Mouse (Mus musculus) embryonic facial prominence, embryonic 15.5 days (tissue): ENCODE results near the gene Srsf12. TPM values are rescaled to one million over a fixed set of nuclear protein-coding genes. Genes with fewer than 3 reads are reported as not detected.

Experiments
- ATAC-seq: fragments of 200-750 bp; cut with Nextera tagmentation; 2 replicates; pipeline ENCODE4 v1.8.0; 2017; ENCODE audit warnings: low read depth, moderate TSS enrichment; ENCODE audit not compliant: insufficient number of reproducible peaks, low FRiP score, low TSS enrichment
- H3K27ac ChIP-seq: fragments of 300-500 bp; sonication (generic); replicated peaks from 2 replicates; pipeline ENCODE4 v1.5.1; 2015; ENCODE audit warnings: mild to moderate bottlenecking, inconsistent platforms
- H3K27me3 ChIP-seq: fragments of 300-500 bp; sonication (generic); 2 replicates; pipeline ENCODE4 v1.6.1; 2015; ENCODE audit warnings: inconsistent platforms
- H3K36me3 ChIP-seq: fragments of 300-500 bp; sonication (generic); 2 replicates; pipeline ENCODE4 v1.6.1; 2015; ENCODE audit warnings: mild to moderate bottlenecking, inconsistent platforms
- H3K4me1 ChIP-seq: fragments of 300-500 bp; sonication (generic); 2 replicates; pipeline ENCODE4 v1.6.1; 2015; ENCODE audit warnings: inconsistent platforms
- H3K4me2 ChIP-seq: fragments of 300-500 bp; sonication (generic); replicated peaks from 2 replicates; pipeline ENCODE4 v1.6.1; 2015; ENCODE audit warnings: mild to moderate bottlenecking, inconsistent platforms
- H3K4me3 ChIP-seq: fragments of 300-500 bp; sonication (generic); replicated peaks from 2 replicates; pipeline ENCODE4 v1.5.1; 2015; ENCODE audit warnings: mild to moderate bottlenecking, inconsistent platforms
- H3K9ac ChIP-seq: fragments of 300-500 bp; sonication (generic); 2 replicates; pipeline ENCODE4 v1.6.1; 2015; ENCODE audit warnings: inconsistent platforms
- H3K9me3 ChIP-seq: fragments of 300-500 bp; sonication (generic); replicated peaks from 2 replicates; pipeline ENCODE4 v1.6.1; 2016; ENCODE audit warnings: inconsistent platforms
- WGBS: fragments of 180-500 bp; shearing (Covaris S2); methylation state at CpG from one replicate; pipeline ENCODE4 v1.1.7; 2015; 5-methylcytosine and 5-hydroxymethylcytosine counted together
- polyA plus RNA-seq: library from polyadenylated mRNA; unstranded; fragments of >200 nt; fragmentation: Nextera tagmentation; extraction: Ambion mirVana; gene quantifications from 2 replicates; pipeline ENCODE4 v1.2.1, GENCODE M21; 2015

Srsf12 gene
- polyA plus RNA-seq, 1 experiment from 2014 or later: 15.3 TPM

DNA sequence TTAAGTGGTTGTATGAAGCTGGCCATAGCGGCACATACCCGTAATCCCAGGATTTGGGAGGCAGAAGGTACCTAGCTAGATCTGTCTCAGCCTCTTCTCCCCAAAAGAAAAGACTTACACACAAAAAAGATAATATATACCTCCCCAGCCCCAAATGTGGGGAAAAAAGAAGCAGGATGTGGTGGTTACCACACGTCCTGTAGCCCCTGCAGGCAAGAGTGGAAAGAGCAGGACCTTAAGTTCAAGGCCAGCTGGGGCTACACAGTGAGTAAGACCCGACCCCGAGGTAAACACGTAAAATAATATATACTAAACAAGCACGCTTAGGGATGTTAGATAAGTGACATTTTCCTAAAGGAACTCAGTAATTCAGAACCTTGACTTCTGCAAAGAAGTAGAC lies 18.4 kb downstream of the Srsf12 start:
- ATAC-seq: no peak
- Histone ChIP-seq H3K9me3 (no peaks in the 10 kb centered on the region), H3K4me2 (no peak overlapping the region), H3K4me3 (no peak overlapping the region), H3K36me3 (0 out of 2 replicates have a peak, but pooled peaks cover 5% of the 10 kb centered on the region), H3K27ac (no peak overlapping the region), H3K27me3 (no peaks in the 10 kb centered on the region), H3K9ac (no peak overlapping the region), H3K4me1 (peaks cover 8% of the 10 kb centered on the region)
- WGBS: 83% methylated on average over 7 of the region's 7 CpGs

DNA sequence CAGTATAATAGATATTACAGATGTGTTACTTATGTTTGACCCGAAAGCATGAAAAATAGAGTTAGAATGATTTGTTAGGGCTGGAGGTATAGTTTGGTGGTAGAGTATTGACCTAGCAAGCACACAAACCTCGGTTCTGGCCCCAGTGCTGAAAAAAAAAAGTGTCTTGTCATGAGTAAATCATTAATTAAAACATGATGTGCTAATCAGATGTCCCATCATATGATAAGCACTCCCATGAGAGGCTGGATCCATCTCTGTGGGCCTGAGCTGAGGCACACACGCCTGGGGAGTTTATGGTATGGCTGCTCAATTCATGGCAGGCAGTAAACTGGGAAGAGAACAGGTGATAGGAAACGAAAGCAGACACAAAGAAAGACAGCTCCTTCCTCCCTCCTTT lies 20.8 kb downstream of the Srsf12 start:
- 75% methylated on average over 4 of the region's 4 CpGs for WGBS
- H3K4me3 ChIP-seq: no peak overlapping the region
- H3K4me1 ChIP-seq: peaks cover under 1% of the 10 kb centered on the region; the same call in 1 of the 2 replicates
- no peak overlapping the region for H3K9ac ChIP-seq
- 0 out of 2 replicates have a peak, but pooled peaks cover 5% of the 10 kb centered on the region for H3K36me3 ChIP-seq
- no peaks in the 10 kb centered on the region for H3K27me3 ChIP-seq
- H3K9me3 ChIP-seq: no peaks in the 10 kb centered on the region
- no peak for ATAC-seq
- no peak overlapping the region for H3K27ac ChIP-seq
- H3K4me2 ChIP-seq: no peak overlapping the region

DNA sequence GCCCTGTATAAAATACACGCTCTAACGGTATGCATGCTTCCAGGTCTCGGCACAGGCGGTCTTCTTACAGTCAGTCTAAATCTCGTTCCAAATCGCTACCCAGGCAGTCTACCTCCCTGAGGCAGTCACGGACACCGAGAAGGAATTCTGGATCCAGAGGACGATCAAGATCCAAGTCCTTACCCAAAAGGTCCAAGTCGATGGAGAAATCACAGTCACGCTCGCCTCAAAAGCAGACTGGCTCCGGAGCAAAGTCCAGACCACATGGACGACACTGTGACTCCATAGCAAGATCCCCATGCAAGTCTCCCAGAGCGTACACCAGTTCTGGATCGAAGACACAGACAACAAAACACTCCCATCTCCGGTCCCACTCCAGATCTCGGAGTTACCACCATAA lies 22.1 kb downstream of the Srsf12 start:
- Histone ChIP-seq H3K4me3 (no peak overlapping the region), H3K27me3 (no peaks in the 10 kb centered on the region), H3K4me1 (no peaks in the 10 kb centered on the region), H3K9me3 (no peaks in the 10 kb centered on the region), H3K4me2 (no peak overlapping the region), H3K36me3 (0 out of 2 replicates have a peak, but pooled peaks cover 5% of the 10 kb centered on the region), H3K27ac (no peak overlapping the region), H3K9ac (no peak overlapping the region)
- 88% methylated on average over 18 of the region's 18 CpGs for WGBS
- ATAC-seq: no peak

DNA sequence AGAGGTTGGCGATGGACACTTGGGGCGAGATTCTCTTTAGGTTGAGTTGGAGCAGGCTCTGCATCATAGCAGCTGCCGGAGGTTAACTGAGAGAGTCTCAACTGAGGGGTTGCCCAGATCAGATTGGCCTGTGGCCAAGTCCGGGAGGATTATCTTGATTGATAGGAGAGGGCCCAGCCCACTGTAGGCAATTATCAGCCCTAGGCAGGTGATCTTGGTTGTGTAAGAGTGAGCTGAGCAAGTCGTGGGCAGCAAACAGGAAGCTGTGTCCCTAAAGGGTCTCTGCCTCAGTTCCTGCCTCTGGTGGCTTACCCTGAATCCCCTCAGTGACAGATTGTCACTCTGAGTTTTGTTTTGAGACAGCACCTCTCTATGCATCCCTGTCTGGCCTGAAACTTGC lies 33.7 kb downstream of the Srsf12 start:
- no peak for ATAC-seq
- no peaks in the 10 kb centered on the region for H3K27me3 ChIP-seq
- H3K9ac ChIP-seq: no peak overlapping the region
- H3K4me3 ChIP-seq: no peak overlapping the region
- H3K27ac ChIP-seq: 0 out of 2 replicates have a peak overlapping the region, but pooled peaks have one; percentile 11
- H3K4me2 ChIP-seq: no peak overlapping the region
- 44% methylated on average over 5 of the region's 5 CpGs for WGBS
- H3K9me3 ChIP-seq: no peaks in the 10 kb centered on the region
- H3K36me3 ChIP-seq: peaks cover 34% of the 10 kb centered on the region
- peaks cover 28% of the 10 kb centered on the region for H3K4me1 ChIP-seq

DNA sequence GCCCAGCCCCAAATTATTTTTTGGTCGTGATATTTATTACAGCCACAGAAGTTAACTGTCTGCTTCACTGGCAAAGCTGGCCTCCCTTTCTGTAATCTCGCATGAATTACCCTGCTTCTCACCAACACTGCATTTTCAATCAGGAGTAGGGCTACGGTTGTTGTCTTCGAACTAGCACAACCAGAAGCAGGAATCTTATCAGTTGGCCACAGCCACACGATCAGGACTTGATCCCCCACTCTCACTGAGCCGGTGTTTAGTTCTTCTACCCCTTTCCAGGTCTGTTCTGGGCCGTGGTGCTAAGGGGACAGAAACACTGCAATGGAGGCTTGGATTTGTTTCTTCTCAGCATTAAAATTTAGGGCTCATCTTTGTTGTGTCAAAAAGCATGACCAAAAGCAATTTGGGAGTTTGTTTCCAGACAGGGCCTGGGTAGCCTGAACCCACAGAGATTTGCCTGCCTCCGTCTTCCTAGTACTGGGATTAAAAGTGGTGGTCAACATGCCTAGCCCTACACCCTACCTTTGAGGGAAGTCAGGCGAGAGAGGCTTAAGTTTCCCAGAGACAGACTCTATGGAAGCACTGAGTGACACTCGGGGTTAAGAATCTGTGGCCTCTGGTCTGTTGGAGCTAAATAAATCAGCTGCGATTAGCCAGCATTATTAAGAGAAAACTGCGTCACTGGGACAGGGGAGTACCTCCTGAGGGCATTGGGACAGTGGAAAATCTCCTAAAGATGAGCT lies 34.4 kb downstream of the Srsf12 start:
- no peak overlapping the region for H3K27ac ChIP-seq
- H3K36me3 ChIP-seq: peaks cover 34% of the 10 kb centered on the region
- H3K27me3 ChIP-seq: no peaks in the 10 kb centered on the region
- H3K9ac ChIP-seq: no peak overlapping the region
- 75% methylated on average over 12 of the region's 12 CpGs for WGBS
- peaks cover 28% of the 10 kb centered on the region for H3K4me1 ChIP-seq
- no peak for ATAC-seq
- no peak overlapping the region for H3K4me3 ChIP-seq
- no peak overlapping the region for H3K4me2 ChIP-seq
- H3K9me3 ChIP-seq: no peaks in the 10 kb centered on the region

DNA sequence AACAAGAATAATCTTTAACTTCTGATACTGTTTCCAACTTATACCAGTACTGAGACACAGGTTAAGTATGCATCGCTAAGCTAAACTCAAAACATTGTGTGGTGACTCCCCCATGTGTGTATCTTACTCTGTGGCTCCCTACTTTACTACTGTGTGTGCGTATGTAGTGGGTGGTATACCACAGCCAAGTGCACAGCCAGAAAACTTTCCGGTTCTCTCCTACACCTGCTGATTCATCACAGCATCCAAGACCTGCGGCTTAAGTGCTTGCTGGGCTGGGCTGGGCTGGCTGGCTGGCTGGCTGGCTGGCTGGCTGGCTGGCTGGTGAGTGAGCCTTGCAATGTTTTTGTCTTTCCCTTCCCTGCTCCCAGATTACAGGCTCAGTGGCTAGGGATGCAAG lies 35.1 kb downstream of the Srsf12 start:
- Histone ChIP-seq H3K4me1 (peaks cover 28% of the 10 kb centered on the region), H3K36me3 (peaks cover 34% of the 10 kb centered on the region), H3K4me3 (no peak overlapping the region), H3K27ac (no peak overlapping the region), H3K9me3 (no peaks in the 10 kb centered on the region), H3K9ac (no peak overlapping the region), H3K27me3 (no peaks in the 10 kb centered on the region), H3K4me2 (no peak overlapping the region)
- WGBS: 73% methylated on average over 4 of the region's 4 CpGs
- no peak for ATAC-seq

DNA sequence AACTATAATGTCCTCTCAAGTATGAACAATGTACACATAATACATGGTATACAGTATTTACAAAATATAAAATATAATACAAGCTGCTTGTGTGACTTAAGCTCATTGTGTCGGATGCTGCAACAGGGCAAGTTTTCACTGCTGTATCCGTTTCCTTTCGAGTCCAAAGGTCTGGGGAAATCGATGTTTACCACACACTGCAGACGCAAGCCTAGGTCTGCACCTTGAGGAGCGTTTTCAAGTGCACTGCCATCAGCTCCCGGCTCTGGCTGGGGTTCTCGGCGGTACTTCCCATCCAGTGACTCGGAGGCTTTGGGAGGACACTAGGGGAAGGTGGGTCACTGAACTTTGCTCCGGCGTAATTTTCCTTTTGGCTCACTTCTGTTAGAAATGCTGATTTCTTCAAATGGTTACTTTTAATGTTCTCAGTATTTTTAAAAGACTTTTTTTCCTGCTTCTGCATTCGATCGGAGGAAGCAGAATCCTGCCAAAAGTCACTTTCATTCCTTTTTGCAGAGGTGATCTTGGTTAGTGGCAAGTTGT lies 37.1 kb downstream of the Srsf12 start:
- peaks cover 34% of the 10 kb centered on the region for H3K36me3 ChIP-seq
- H3K9me3 ChIP-seq: no peaks in the 10 kb centered on the region
- H3K4me2 ChIP-seq: peak overlapping the region; percentile 63
- H3K4me3 ChIP-seq: peak overlapping the region; percentile 86
- no peak overlapping the region for H3K27ac ChIP-seq
- no peak overlapping the region for H3K9ac ChIP-seq
- H3K27me3 ChIP-seq: no peaks in the 10 kb centered on the region
- ATAC-seq: no peak
- H3K4me1 ChIP-seq: peaks cover 28% of the 10 kb centered on the region
- 82% methylated on average over 14 of the region's 14 CpGs for WGBS

DNA sequence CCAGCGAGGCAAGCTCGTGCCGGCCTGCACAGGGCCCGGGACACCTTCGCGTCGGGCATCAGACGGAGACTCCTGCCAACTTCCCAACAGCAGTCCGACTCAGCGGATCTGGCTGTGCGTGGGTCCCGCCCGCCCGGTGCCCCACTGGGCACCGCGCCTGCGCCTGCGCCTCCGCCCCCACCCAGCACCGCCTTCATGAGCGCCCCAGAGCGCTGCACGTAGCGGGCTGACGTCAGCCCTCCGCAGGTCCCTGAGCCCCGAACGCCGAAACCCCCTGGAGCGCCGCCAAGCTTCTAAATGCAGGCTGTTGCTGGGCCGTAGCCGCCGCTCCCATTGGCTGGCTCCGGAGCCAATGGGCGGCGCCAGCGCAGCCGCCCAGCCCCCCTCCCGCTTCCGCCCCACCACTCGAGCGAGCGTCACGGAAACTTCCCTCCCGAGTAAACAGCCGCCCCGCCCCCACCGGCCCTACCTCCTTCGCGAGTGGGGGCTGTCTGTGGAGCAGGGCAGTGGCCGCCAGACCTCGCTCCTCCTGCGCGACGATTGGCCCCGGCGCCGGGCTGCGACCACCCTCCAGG lies 38.8 kb downstream of the Srsf12 start:
- no peaks in the 10 kb centered on the region for H3K9me3 ChIP-seq
- peak overlapping the region; percentile 63 for H3K4me2 ChIP-seq
- WGBS: under 1% methylated on average over 59 of the region's 60 CpGs
- peak overlapping the region; percentile 95 for H3K9ac ChIP-seq
- H3K36me3 ChIP-seq: peaks cover 34% of the 10 kb centered on the region
- H3K4me1 ChIP-seq: peaks cover 21% of the 10 kb centered on the region
- peak overlapping the region; percentile 100 for H3K27ac ChIP-seq
- H3K27me3 ChIP-seq: no peaks in the 10 kb centered on the region
- peak; percentile 92 for ATAC-seq
- peak overlapping the region; percentile 86 for H3K4me3 ChIP-seq

DNA sequence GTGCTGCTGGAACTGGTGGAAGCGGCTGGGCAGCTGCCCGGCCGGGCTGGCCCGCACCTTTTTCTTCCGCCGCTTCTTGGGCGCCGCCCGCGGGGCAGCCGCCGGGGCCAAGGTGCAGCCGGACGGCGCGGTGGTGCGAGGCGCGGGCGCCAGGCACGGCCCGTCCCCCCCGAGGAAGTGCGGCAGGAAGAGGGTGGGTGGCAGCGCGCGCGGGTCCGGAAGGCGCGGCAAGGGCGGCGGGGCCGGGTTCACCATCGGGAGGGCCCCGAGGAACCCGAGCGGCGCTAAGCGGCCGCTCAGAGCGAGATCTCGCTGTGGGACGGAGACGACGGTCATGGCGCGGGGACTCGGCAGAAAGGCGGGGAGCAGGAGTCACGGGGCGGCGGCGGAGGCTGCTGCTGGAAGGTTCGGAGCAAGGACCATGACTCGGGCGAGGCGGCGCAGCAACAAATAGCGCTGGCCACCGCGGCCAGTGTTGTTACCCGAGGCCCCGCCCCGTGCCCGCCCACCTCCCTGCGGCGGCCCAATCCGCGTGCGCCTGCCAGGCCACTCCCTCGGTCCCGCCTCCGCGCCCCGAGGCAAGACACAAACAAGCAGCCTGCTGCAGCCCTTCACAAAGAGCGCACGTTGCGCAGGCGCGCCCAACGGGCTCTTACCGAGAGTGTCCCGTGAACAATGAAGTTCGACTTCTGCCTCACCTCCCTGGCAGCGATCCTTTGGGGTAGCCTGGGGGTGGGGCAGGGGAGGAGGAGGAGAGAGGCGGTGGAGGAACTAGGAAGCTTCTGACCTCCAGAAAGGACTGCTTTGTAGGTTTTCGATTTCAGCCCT lies 39.5 kb downstream of the Srsf12 start:
- peak overlapping the region; percentile 95 for H3K9ac ChIP-seq
- H3K9me3 ChIP-seq: no peaks in the 10 kb centered on the region
- peaks cover 30% of the 10 kb centered on the region for H3K36me3 ChIP-seq
- under 1% methylated on average over 77 of the region's 88 CpGs for whole genome bisulfite sequencing
- peak overlapping the region; percentile 86 for H3K4me3 ChIP-seq
- peak overlapping the region; percentile 100 for H3K27ac ChIP-seq
- H3K4me1 ChIP-seq: peaks cover 19% of the 10 kb centered on the region
- ATAC-seq: peak; percentile 93
- peak overlapping the region; percentile 63 for H3K4me2 ChIP-seq
- H3K27me3 ChIP-seq: no peaks in the 10 kb centered on the region

DNA sequence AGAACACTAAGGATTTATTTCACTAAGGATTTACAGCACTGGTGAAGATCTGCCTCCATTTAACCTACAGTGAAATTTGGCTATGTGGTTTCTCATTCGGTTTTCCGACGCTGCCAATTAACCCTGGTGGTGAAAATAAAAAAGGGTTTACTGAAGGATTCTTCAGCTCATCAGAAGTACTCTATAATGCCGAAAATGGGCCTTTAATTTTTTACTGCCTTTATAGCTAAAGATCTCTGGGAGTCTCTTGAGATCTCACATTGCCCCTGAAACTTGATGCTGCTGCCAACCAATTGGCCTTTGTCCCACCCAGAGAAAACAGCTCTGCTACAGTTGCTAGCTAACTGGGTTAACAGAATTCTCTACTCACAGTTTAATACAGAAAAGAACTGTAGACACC lies 40.1 kb downstream of the Srsf12 start:
- H3K4me2 ChIP-seq: peak overlapping the region; percentile 63
- no peaks in the 10 kb centered on the region for H3K9me3 ChIP-seq
- WGBS: 2% methylated on average over 4 of the region's 4 CpGs
- peaks cover 24% of the 10 kb centered on the region for H3K36me3 ChIP-seq
- H3K4me3 ChIP-seq: peak overlapping the region; percentile 86
- H3K4me1 ChIP-seq: peaks cover 19% of the 10 kb centered on the region
- H3K27ac ChIP-seq: peak overlapping the region; percentile 100
- H3K27me3 ChIP-seq: no peaks in the 10 kb centered on the region
- H3K9ac ChIP-seq: peak overlapping the region; percentile 47
- ATAC-seq: no peak

DNA sequence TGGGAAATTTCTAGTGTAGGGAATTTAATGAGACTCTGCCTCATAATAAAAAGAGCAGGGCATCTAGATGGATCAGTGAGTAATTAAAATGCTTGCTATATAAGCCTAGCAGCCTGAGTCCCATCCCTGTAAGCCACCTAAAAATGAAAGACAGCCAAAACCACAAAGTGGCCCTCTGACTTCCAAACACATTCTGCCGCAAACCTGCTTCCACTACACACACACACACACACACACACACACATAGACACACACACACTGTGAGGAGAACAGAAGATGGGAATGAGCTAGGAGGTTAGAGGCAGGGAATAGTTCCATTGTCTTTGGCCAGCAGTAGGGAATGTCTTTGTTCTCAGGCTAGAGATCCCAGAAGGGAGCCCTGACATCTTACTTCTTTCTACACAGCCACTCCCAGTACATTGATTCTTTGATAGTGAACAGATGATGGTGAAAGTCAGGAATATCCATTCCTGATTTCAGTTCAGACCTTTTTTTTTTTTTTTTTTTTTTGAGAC lies 41.0 kb downstream of the Srsf12 start:
- no peaks in the 10 kb centered on the region for H3K9me3 ChIP-seq
- H3K36me3 ChIP-seq: peaks cover 15% of the 10 kb centered on the region
- ATAC-seq: no peak
- no peak overlapping the region for H3K4me3 ChIP-seq
- WGBS: 67% methylated on average over 1 of the region's 1 CpGs
- H3K27me3 ChIP-seq: no peaks in the 10 kb centered on the region
- no peak overlapping the region for H3K4me2 ChIP-seq
- no peak overlapping the region for H3K27ac ChIP-seq
- peaks cover 14% of the 10 kb centered on the region for H3K4me1 ChIP-seq
- no peak overlapping the region for H3K9ac ChIP-seq
